Mouse (Mus musculus): Measurements from ENCODE around the gene Mbd3.

DNA sequence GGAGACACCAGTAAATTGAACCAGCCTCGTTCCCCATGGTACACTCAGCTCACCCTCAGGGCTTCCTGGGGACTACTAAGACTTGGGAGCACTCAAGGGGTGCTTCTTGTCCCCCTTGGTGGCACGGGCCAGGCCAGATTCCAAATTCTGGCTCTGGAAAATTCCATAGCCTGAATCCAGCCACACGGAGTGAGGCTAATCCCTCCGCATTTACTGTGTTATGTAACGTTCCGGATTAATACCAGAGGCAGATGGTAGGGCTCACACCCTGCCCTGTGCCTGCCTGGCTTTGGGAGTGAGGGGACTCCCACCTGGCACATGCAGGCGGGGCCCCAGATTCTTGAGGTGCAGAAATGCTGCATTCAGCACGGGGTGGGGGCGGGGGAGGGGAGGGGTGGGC lies 43.9 kb downstream of the Mbd3 start:
- no peak for TF ChIP-seq CTCF (IDR thresholded peaks at IDR 0.05; ENCODE audit: low read depth, low read length)
- TF ChIP-seq GATA1 (IDR thresholded peaks at IDR 0.05; ENCODE audit: borderline replicate concordance, low read length): no peak
- TF ChIP-seq POLR2AphosphoS5 (IDR thresholded peaks at IDR 0.05; ENCODE audit: insufficient replicate concordance, low read depth, low read length): no peak
- no peak for TF ChIP-seq TAL1 (conservative IDR thresholded peaks at IDR 0.05; ENCODE audit: low read depth, low read length)
- TF ChIP-seq GATA2 (IDR thresholded peaks at IDR 0.05; ENCODE audit: borderline replicate concordance, low read depth, low read length): no peak
